Mouse (Mus musculus) lung, embryonic 14.5 days (tissue): Measurements from ENCODE around the gene L3hypdh. TPM values are rescaled to one million over a fixed set of nuclear protein-coding genes. Genes with fewer than 3 reads are reported as not detected.

ENCODE experiments used
- ATAC-seq: fragments of 200-750 bp; cut with Nextera tagmentation; 2 replicates; pipeline ENCODE4 v1.8.0; 2017; ENCODE audit warnings: mild to moderate bottlenecking, moderate TSS enrichment, moderate library complexity; ENCODE audit not compliant: insufficient read depth
- DNase-seq: peaks from one replicate; pipeline ENCODE4 v3.0.0-alpha.2; 2015
- H3K27ac ChIP-seq: fragments of 300-500 bp; sonication (generic); 2 replicates; pipeline ENCODE4 v1.5.1; 2014; ENCODE audit warnings: low read depth, mild to moderate bottlenecking, moderate library complexity
- H3K27me3 ChIP-seq: fragments of 300-500 bp; sonication (generic); 2 replicates; pipeline ENCODE4 v1.6.1; 2014; ENCODE audit warnings: low read length, control low read depth; ENCODE audit not compliant: insufficient read depth
- H3K36me3 ChIP-seq: fragments of 300-500 bp; sonication (generic); 2 replicates; pipeline ENCODE4 v1.6.1; 2014; ENCODE audit warnings: control low read depth; ENCODE audit not compliant: insufficient read depth
- H3K4me1 ChIP-seq: fragments of 300-500 bp; sonication (generic); 2 replicates; pipeline ENCODE4 v1.6.1; 2014; ENCODE audit warnings: antibody characterized with exemption, control low read depth; ENCODE audit not compliant: insufficient read depth
- H3K4me2 ChIP-seq: fragments of 300-500 bp; sonication (generic); 2 replicates; pipeline ENCODE4 v1.6.1; 2014; ENCODE audit warnings: mild to moderate bottlenecking
- H3K4me3 ChIP-seq: fragments of 300-500 bp; sonication (generic); 2 replicates; pipeline ENCODE4 v1.5.1; 2014; ENCODE audit warnings: low read depth, low read length
- H3K9ac ChIP-seq: fragments of 300-500 bp; sonication (generic); 2 replicates; pipeline ENCODE4 v1.6.1; 2014
- H3K9me3 ChIP-seq: fragments of 300-500 bp; sonication (generic); 2 replicates; pipeline ENCODE4 v1.6.1; 2016; ENCODE audit warnings: low read depth, low read length, control low read depth
- CTCF ChIP-seq: IDR thresholded peaks from 2 replicates; pipeline ENCODE4 v1.5.1; 2016; ENCODE audit warnings: antibody characterized with exemption, low read depth
- WGBS: fragments of 180-500 bp; shearing (Covaris S2); extraction: QIAGEN DNeasy Blood & Tissue Kit; methylation state at CpG from one replicate; pipeline ENCODE4 v1.1.7; 2014; 5-methylcytosine and 5-hydroxymethylcytosine counted together
- polyA plus RNA-seq: library from polyadenylated mRNA; unstranded; fragments of >200 nt; fragmentation: Nextera tagmentation; extraction: Ambion mirVana; gene quantifications from 2 replicates; pipeline ENCODE4 v1.2.1, GENCODE M21; 2014

L3hypdh gene
- polyA plus RNA-seq, 1 experiment from 2014 or later, result 25.2 TPM

DNA sequence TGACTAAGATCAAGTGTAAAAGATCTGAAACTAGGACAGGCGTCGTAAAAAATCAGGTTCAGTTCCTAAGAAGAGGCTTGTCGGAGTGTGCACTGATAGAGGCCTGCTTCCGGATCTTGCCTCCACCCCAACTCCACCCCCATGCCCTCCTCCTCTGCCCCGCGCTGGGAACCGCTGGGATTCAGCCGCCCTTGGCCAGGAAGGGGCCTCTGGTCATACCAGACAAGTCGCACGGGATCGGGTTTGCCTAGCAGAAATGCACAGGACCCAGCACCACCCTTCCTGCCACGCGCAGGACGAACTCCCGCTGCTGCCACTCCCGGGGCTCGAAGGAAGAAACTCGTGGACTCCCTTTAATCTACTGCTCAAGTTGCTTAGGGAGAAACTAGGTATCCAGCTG is 2.9 kb downstream of the L3hypdh start:
- Histone ChIP-seq H3K4me1 (peaks cover 2% of the 10 kb centered on the region; the same call in 1 of the 2 replicates), H3K9me3 (no peaks in the 10 kb centered on the region), H3K4me2 (peak overlapping the region; percentile 43), H3K27me3 (no peaks in the 10 kb centered on the region), H3K36me3 (no peaks in the 10 kb centered on the region), H3K27ac (no peak overlapping the region), H3K9ac (no peak overlapping the region), H3K4me3 (no peak overlapping the region)
- no peak for TF ChIP-seq CTCF
- WGBS, result 15% methylated on average over 18 of the region's 18 CpGs
- no peak for ATAC-seq
- peak; percentile 47 for DNase-seq

- WGBS, result 62% methylated on average over 3 of the region's 3 CpGs
- Histone ChIP-seq H3K9me3 (no peaks in the 10 kb centered on the region), H3K27me3 (no peaks in the 10 kb centered on the region), H3K27ac (no peak overlapping the region), H3K4me2 (peak overlapping the region; percentile 43), H3K4me1 (no peaks in the 10 kb centered on the region), H3K4me3 (no peak overlapping the region), H3K9ac (no peak overlapping the region), H3K36me3 (peaks cover 2% of the 10 kb centered on the region; the same call in 1 of the 2 replicates)
- no peak for DNase-seq
- no peak for TF ChIP-seq CTCF
- ATAC-seq, result no peak
Observed at GRCm38 (mm10) chr12:72081961-72082360, 3.3 kb downstream of the L3hypdh start.

- no peak for TF ChIP-seq CTCF
- no peak for ATAC-seq
- no peak overlapping the region for H3K27ac ChIP-seq
- no peak for DNase-seq
- no peaks in the 10 kb centered on the region for H3K9me3 ChIP-seq
- no peak overlapping the region for H3K4me3 ChIP-seq
- no peaks in the 10 kb centered on the region for H3K4me1 ChIP-seq
- no peaks in the 10 kb centered on the region for H3K27me3 ChIP-seq
- H3K9ac ChIP-seq, result no peak overlapping the region
- peaks cover 8% of the 10 kb centered on the region; the same call in 1 of the 2 replicates for H3K36me3 ChIP-seq
- H3K4me2 ChIP-seq, result no peak overlapping the region
- WGBS, result 84% methylated on average over 3 of the region's 3 CpGs
Observed at GRCm38 (mm10) chr12:72078248-72078647, 7.0 kb downstream of the L3hypdh start.

DNA sequence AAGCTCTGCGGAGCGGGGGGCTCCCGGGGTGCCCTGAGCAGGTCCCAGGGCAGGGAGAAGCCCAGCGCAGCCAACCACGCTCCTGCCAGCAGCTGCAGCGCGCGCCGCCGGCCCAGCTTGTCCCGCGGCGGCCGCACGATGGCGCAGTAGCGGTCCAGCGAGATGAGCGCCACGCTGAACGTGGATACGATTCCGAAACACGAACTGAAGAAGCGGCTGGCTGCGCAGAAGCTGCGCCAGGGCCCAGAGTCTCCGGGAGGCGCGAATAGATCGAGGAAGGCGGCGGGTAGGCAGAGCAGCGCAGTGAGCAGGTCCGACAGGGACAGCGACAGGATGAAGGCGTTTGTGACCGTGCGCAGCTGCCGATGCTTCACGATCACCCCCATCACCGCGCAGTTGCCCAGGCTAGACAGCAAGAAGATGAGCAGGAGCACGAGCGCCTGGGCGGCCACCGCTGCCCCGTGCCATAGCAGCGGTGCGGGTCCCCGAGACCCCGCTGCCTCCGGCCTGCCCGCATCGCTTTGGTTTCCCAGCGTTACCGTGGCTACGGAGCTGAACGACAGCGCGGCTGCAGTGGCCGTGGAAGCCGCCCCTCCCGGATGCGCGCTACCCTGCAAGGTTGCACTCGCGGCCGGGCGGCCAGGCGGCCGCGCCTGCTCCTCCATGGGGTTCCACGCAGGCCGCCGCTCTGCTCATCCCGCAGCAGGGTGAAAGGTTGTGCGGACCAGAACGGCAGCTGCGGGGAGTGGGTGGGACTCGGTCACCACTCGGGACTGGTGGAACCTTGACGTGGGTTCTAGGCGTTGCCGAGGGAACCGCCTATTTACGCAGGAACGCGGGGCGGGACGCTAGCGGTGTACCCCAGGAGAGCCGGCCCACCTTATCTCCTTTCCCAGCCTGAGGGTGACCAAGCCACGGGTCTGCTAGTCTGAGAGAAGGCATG is 14.6 kb downstream of the L3hypdh start, which contains the start of gene Gpr135:
Gpr135 (minus strand) TSS at position 799 of the 943 bp plus-strand sequence.
- peaks cover 2% of the 10 kb centered on the region; the same call in 1 of the 2 replicates for H3K36me3 ChIP-seq
- TF ChIP-seq CTCF, result peak; percentile 69
- no peak within 1 kb of the TSS for H3K27ac ChIP-seq
- peak within 1 kb of the TSS; percentile 62 for H3K4me3 ChIP-seq
- 0 out of 2 replicates have a peak, but pooled peaks cover 5% of the 10 kb centered on the region for H3K4me1 ChIP-seq
- DNase-seq (peak; percentile 93), ATAC-seq (peak; percentile 89)
- H3K9ac ChIP-seq, result peak within 1 kb of the TSS; percentile 53
- H3K9me3 ChIP-seq, result no peaks in the 10 kb centered on the region
- H3K4me2 ChIP-seq, result peak within 1 kb of the TSS; percentile 99
- WGBS, result under 1% methylated on average over 94 of the region's 94 CpGs
- H3K27me3 ChIP-seq, result peaks cover 20% of the 10 kb centered on the region

DNA sequence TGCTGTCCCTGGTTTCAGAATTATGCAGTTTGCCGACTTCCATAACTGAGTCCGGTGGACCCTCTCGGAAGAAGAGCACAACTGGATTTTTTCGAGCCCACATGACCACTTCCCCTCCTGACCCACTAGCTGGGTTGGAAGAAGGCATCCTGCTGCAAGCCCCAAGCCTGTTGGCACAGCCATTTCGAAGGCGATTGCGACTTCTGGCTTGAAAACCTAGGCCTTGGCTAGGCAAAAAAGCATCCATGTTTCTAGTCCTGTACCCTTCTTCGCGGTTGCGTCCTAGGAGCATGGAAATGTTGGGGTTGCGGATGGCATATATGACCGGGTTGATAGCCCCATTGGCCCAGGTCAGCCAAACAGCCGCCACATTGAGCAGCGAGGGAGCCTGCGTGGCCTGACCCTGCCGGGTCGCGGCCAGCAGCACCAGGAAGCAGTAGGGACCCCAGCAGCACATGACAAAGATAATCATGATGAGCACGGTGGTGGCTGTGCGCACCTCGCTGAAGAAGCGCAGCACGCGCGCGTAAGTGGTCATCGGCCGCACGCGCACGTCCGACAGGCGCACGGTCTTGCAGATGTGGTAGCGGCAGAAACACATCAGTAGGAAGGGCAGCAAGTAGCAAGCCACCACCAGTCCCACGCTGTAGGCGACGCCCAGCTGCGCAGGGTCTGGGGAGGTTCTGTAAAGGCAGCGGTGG is 15.5 kb downstream of the L3hypdh start:
- Histone ChIP-seq H3K4me1 (0 out of 2 replicates have a peak, but pooled peaks cover 5% of the 10 kb centered on the region), H3K36me3 (peaks cover 2% of the 10 kb centered on the region; the same call in 1 of the 2 replicates), H3K9ac (peak overlapping the region; percentile 43), H3K27me3 (peaks cover 20% of the 10 kb centered on the region), H3K27ac (no peak overlapping the region), H3K4me3 (peak overlapping the region; percentile 62), H3K4me2 (peak overlapping the region; percentile 99), H3K9me3 (no peaks in the 10 kb centered on the region)
- ATAC-seq, result no peak; the same call in none of the 2 replicates
- no peak for TF ChIP-seq CTCF
- peak; percentile 16 for DNase-seq
- 4% methylated on average over 40 of the region's 40 CpGs for WGBS

DNA sequence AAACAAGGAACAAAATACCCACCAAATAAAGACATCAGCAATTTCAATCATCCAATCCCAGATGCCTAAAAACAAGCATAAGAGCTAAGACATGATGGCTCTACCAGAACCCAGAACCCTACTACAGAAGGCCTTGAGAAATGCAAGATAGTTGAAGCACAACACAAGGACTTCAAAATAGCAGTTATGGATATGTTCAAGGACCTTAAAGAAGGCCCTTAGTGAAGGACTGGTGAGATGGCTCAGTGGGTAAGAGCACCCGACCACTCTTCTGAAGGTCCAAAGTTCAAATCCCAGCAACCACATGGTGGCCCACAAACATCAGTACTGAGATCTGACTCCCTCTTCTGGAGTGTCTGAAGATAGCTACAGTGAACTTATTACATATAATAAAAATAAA is 27.5 kb downstream of the L3hypdh start:
- Histone ChIP-seq H3K27ac (no peak overlapping the region), H3K9me3 (no peaks in the 10 kb centered on the region), H3K9ac (no peak overlapping the region), H3K4me3 (no peak overlapping the region), H3K27me3 (no peaks in the 10 kb centered on the region), H3K4me2 (no peak overlapping the region), H3K36me3 (no peaks in the 10 kb centered on the region), H3K4me1 (no peaks in the 10 kb centered on the region)
- WGBS, result 77% methylated on average over 1 of the region's 1 CpGs
- ATAC-seq (no peak), DNase-seq (no peak)
- no peak for TF ChIP-seq CTCF
